Mouse (Mus musculus): Measurements from ENCODE around the gene Sall2. TPM values are rescaled to one million over a fixed set of nuclear protein-coding genes. Genes with fewer than 3 reads are reported as not detected.
A peak's percentile ranks its signal among the peaks of the same experiment; 100 is the strongest.

Sall2 gene
- polyA plus RNA-seq, 1 experiment: 23.3 TPM

DNA sequence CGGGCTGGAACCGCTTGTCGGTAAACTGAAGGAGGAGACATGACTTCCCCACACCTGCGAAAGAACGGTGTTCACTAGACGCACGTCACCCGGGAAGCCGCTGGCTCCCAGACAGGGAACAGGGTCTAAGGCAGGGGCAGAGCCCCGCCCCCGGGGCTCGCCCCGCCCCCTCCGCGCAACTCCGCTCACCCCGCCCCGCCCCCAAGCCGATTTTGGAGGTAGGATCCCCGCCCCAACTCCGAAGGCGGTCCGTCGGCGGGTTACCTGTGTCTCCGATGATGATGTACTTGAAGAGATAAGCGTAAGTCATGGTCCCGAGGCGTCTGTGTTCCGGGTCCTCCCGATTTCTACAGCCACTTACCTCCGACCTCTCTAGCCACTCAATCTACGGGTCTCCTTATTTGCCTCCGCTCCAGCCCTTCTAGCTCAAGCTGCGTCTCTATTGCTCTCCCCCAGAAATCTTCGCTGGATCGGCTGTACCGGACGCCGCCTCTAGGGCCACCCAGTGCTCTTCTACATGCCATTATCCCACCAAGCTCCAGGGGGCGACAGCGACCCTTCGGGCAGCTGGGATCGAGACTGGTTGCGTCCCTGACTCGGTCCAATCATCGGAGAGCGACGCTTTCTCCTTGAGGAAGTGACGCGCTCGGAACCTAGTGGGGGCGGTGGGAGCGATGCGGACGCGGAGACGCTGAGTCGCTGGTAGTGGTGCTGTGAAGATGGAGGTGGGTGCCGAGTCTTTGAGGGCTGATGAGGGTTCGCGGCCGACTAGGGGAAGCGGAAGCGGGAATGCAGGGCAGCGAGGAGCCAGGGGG is 49.4 kb downstream of the Sall2 start, which contains the start of the genes Tox4 and Rab2b:
Gene Tox4 (plus strand): TSS at position 215 of the 815 bp plus-strand sequence.
Gene Rab2b (minus strand): TSS at position 614 of the 815 bp plus-strand sequence.
- no peaks in the 10 kb centered on the region for H3K27me3 ChIP-seq (ENCODE audit: control insufficient read depth, insufficient read depth, low read length)
- no peaks in the 10 kb centered on the region for H3K36me3 ChIP-seq (ENCODE audit: control insufficient read depth, insufficient read depth, low read length)
- no peaks in the 10 kb centered on the region for H3K4me1 ChIP-seq (replicated peaks; ENCODE audit: control insufficient read depth, insufficient read depth, low read length)
- peak; percentile 99 for DNase-seq
- TF ChIP-seq POLR2A (IDR thresholded peaks at IDR 0.05; ENCODE audit: control insufficient read depth, extremely low read depth, insufficient read depth, low read length, poor library complexity): peak; percentile 94
- peak; percentile 98 for TF ChIP-seq CTCF (IDR thresholded peaks at IDR 0.05; ENCODE audit: borderline replicate concordance, control insufficient read depth, extremely low read depth, insufficient read depth, low read length, poor library complexity)
- WGBS: under 1% methylated on average over 66 of the region's 66 CpGs
- H3K27ac ChIP-seq (ENCODE audit: control insufficient read depth, insufficient read depth, low read length): peak within 1 kb of the TSS; percentile 75
- H3K4me3 ChIP-seq (ENCODE audit: control insufficient read depth, insufficient read depth, low read length): peak within 1 kb of the TSS; percentile 64

- Histone ChIP-seq H3K36me3 (ENCODE audit: control insufficient read depth, insufficient read depth, low read length) (peaks cover 5% of the 10 kb centered on the region; the same call in 1 of the 2 replicates), H3K27me3 (ENCODE audit: control insufficient read depth, insufficient read depth, low read length) (no peaks in the 10 kb centered on the region; the same call in 1 of the 2 replicates), H3K4me3 (ENCODE audit: control insufficient read depth, insufficient read depth, low read length) (no peak overlapping the region), H3K27ac (ENCODE audit: control insufficient read depth, insufficient read depth, low read length) (no peak overlapping the region), H3K4me1 (replicated peaks; ENCODE audit: control insufficient read depth, insufficient read depth, low read length) (no peaks in the 10 kb centered on the region)
- WGBS: 97% methylated on average over 4 of the region's 4 CpGs
- TF ChIP-seq POLR2A (IDR thresholded peaks at IDR 0.05; ENCODE audit: control insufficient read depth, extremely low read depth, insufficient read depth, low read length, poor library complexity) (no peak), CTCF (IDR thresholded peaks at IDR 0.05; ENCODE audit: borderline replicate concordance, control insufficient read depth, extremely low read depth, insufficient read depth, low read length, poor library complexity) (no peak)
- DNase-seq: no peak
These were observed 51.4 kb downstream of the Sall2 start for GRCm38 (mm10) chr14:52277210-52277609.

- DNase-seq: no peak
- TF ChIP-seq POLR2A (IDR thresholded peaks at IDR 0.05; ENCODE audit: control insufficient read depth, extremely low read depth, insufficient read depth, low read length, poor library complexity): no peak
- TF ChIP-seq CTCF (IDR thresholded peaks at IDR 0.05; ENCODE audit: borderline replicate concordance, control insufficient read depth, extremely low read depth, insufficient read depth, low read length, poor library complexity): no peak
- Histone ChIP-seq H3K36me3 (ENCODE audit: control insufficient read depth, insufficient read depth, low read length) (peaks cover 10% of the 10 kb centered on the region), H3K27ac (ENCODE audit: control insufficient read depth, insufficient read depth, low read length) (no peak overlapping the region), H3K4me1 (replicated peaks; ENCODE audit: control insufficient read depth, insufficient read depth, low read length) (no peaks in the 10 kb centered on the region), H3K4me3 (ENCODE audit: control insufficient read depth, insufficient read depth, low read length) (no peak overlapping the region), H3K27me3 (ENCODE audit: control insufficient read depth, insufficient read depth, low read length) (no peaks in the 10 kb centered on the region; the same call in 1 of the 2 replicates)
- 80% methylated on average over 3 of the region's 3 CpGs for WGBS
These were observed 55.8 kb downstream of the Sall2 start for GRCm38 (mm10) chr14:52272781-52273180.

Other genes with a start within 250 kb of the Sall2 start
- 163 and 171 TPM in 2 replicates for gene Hnrnpc, start 224.7 kb downstream of the Sall2 start, polyA plus RNA-seq (2012; rRNA removed)
- gene Rpgrip1, start 218.1 kb downstream of the Sall2 start, polyA plus RNA-seq (2012; rRNA removed): 3.1 and 3.9 TPM in 2 replicates
- gene Supt16, start 131.3 kb downstream of the Sall2 start, polyA plus RNA-seq (2012; rRNA removed): 19.1 and 22.8 TPM in 2 replicates
- gene Chd8, start 71.0 kb downstream of the Sall2 start, polyA plus RNA-seq (2012; rRNA removed): 66.6 and 70.2 TPM in 2 replicates
- 73.5 and 96.7 TPM in 2 replicates for gene Tox4, start 49.6 kb downstream of the Sall2 start, polyA plus RNA-seq (2012; rRNA removed)
- gene Rab2b, start 49.2 kb downstream of the Sall2 start, polyA plus RNA-seq (2012; rRNA removed): 12.8 and 15.3 TPM in 2 replicates
- 51.4 and 54.2 TPM in 2 replicates for gene Mettl3, start 23.6 kb downstream of the Sall2 start, polyA plus RNA-seq (2012; rRNA removed)
- gene Olfr1513, start 27.6 kb upstream of the Sall2 start, polyA plus RNA-seq (2012; rRNA removed): not detected in 2 replicates
- gene Olfr1512, start 50.4 kb upstream of the Sall2 start, polyA plus RNA-seq (2012; rRNA removed): 0.04 TPM in 1 of 2 replicates, not detected in the other
- gene Olfr1511, start 68.6 kb upstream of the Sall2 start, polyA plus RNA-seq (2012; rRNA removed): not detected in 2 replicates
- not detected in 2 replicates for gene Olfr1510, start 85.6 kb upstream of the Sall2 start, polyA plus RNA-seq (2012; rRNA removed)
- not detected in 2 replicates for gene Olfr1509, start 114.2 kb upstream of the Sall2 start, polyA plus RNA-seq (2012; rRNA removed)
- not detected in 2 replicates for gene Olfr1508, start 138.7 kb upstream of the Sall2 start, polyA plus RNA-seq (2012; rRNA removed)
- gene Olfr1507, start 167.0 kb upstream of the Sall2 start, polyA plus RNA-seq (2012; rRNA removed): 0.28 and 0.52 TPM in 2 replicates

All from thymus, adult 2 months (tissue).